Mouse (Mus musculus): ENCODE results near the gene Hs3st3b1. TPM values are rescaled to one million over a fixed set of nuclear protein-coding genes. Genes with fewer than 3 reads are reported as not detected.

Gene Hs3st3b1
- polyA plus RNA-seq, 1 experiment from 2014 or later: 0.78 TPM

DNA sequence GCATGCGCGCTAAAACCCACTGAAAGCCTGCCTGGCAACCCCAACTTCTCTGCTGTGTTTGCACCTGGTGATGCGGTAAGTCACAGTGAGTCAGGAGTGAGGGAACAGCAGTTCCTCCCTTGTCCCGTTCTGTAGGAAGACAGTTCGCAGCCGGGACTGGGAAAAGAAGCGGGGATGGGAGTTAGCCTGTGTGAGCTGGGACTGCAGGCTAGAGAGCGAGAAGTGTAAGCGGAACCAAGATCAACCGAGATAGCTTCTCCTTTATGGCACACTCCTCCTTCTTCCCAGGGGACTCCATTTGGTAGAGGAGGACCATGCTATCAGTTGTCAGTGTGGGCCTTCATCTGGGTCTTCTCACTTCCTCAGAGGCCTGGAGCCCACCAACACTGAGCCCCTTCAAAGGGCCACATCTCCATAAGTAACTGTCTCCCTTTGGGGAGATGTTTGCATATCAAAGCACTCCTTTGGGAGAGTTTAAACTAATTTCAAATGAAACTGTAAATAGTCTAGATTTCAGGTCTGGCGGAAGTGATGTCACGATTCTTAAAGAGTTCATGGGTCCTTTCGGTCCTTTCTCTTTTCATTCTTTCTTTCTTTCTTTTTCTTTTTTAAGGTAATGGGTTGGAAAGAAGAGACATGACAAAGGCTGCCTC is 24.1 kb downstream of the Hs3st3b1 start:
- H3K27me3 ChIP-seq (ENCODE audit: control insufficient read depth, insufficient read depth, low read depth, low read length): no peaks in the 10 kb centered on the region; the same call in 1 of the 2 replicates
- 80% methylated on average over 13 of the region's 13 CpGs for WGBS
- ATAC-seq (ENCODE audit: low read depth): no peak
- H3K4me1 ChIP-seq (replicated peaks; ENCODE audit: control insufficient read depth, insufficient read depth, low read length): no peaks in the 10 kb centered on the region
- H3K36me3 ChIP-seq (ENCODE audit: control insufficient read depth, insufficient read depth, low read length): no peaks in the 10 kb centered on the region
- H3K4me2 ChIP-seq (ENCODE audit: low read depth, low read length): no peak overlapping the region
- H3K9ac ChIP-seq (ENCODE audit: low read length): no peak overlapping the region
- no peaks in the 10 kb centered on the region for H3K9me3 ChIP-seq (ENCODE audit: control insufficient read depth, low read length)
- H3K4me3 ChIP-seq (ENCODE audit: low read length): no peak overlapping the region
- no peak overlapping the region for H3K27ac ChIP-seq (ENCODE audit: low read length)

DNA sequence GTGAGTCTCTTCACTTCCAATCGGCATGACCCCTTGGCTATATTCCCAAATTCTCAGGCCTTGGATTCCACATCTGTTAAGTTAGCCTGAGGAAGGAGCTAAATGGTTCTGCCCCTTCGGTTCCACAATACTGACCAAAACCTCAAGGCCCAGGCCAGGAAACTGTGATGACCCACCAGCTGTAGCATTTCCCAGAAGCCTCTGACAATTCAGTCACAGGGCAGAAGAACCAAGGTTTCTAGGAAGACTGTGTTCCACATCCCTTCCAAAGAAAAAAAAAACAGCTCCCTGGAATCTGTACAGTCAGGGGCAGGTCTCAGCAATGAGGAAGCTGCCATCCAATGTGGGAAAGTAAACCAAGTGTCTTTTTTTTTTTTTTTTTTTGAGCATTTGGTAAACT is 25.1 kb downstream of the Hs3st3b1 start:
- Histone ChIP-seq H3K9me3 (ENCODE audit: control insufficient read depth, low read length) (no peaks in the 10 kb centered on the region), H3K27ac (ENCODE audit: low read length) (no peak overlapping the region), H3K36me3 (ENCODE audit: control insufficient read depth, insufficient read depth, low read length) (no peaks in the 10 kb centered on the region), H3K4me3 (ENCODE audit: low read length) (no peak overlapping the region), H3K4me1 (replicated peaks; ENCODE audit: control insufficient read depth, insufficient read depth, low read length) (no peaks in the 10 kb centered on the region), H3K4me2 (ENCODE audit: low read depth, low read length) (no peak overlapping the region), H3K27me3 (ENCODE audit: control insufficient read depth, insufficient read depth, low read depth, low read length) (no peaks in the 10 kb centered on the region; the same call in 1 of the 2 replicates), H3K9ac (ENCODE audit: low read length) (no peak overlapping the region)
- 68% methylated on average over 2 of the region's 2 CpGs for WGBS
- no peak for ATAC-seq (ENCODE audit: low read depth)

DNA sequence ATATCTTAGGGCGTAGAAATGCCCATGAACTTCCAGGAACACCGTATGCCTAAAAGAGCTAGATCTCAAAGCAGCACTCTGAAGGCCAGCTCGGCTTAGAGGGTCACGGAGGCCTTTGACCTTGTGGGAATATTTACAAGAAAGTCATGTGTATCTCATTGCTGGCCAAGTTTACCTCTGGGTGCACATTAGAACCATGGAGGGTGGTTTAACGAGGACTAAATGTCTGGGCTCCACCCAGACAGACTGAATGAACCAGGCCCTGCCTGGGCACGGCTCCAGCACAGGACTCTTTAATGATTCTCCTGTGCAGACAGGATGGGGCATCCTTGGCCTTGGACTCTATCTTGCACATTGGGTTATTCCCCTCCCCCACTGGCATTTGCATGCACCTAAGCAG is 27.9 kb downstream of the Hs3st3b1 start:
- Histone ChIP-seq H3K27ac (ENCODE audit: low read length) (no peak overlapping the region), H3K36me3 (ENCODE audit: control insufficient read depth, insufficient read depth, low read length) (no peaks in the 10 kb centered on the region), H3K9me3 (ENCODE audit: control insufficient read depth, low read length) (no peaks in the 10 kb centered on the region), H3K4me1 (replicated peaks; ENCODE audit: control insufficient read depth, insufficient read depth, low read length) (no peaks in the 10 kb centered on the region), H3K27me3 (ENCODE audit: control insufficient read depth, insufficient read depth, low read depth, low read length) (no peaks in the 10 kb centered on the region), H3K4me3 (ENCODE audit: low read length) (no peak overlapping the region), H3K4me2 (ENCODE audit: low read depth, low read length) (no peak overlapping the region), H3K9ac (ENCODE audit: low read length) (no peak overlapping the region)
- 71% methylated on average over 6 of the region's 6 CpGs for WGBS
- no peak for ATAC-seq (ENCODE audit: low read depth)

DNA sequence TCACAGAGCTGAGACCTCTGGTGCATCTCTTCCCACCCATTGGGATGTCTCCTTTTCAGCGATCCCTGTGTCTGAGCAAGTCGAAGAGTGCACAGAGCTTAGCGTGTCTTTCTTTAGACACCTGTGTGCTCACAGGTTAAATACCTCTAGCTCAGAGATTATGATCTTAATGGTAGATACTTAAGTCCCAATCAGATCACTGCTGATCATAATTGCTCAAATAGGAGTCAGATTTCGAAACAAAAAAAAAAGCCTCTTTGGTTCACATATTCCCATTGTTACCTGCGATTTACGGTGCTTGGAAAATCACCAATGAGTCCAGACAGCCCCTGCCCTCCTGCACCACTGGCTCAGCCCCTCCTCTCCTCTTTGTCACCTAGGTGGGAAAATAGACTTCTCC is 28.5 kb downstream of the Hs3st3b1 start:
- no peak overlapping the region for H3K27ac ChIP-seq (ENCODE audit: low read length)
- H3K36me3 ChIP-seq (ENCODE audit: control insufficient read depth, insufficient read depth, low read length): no peaks in the 10 kb centered on the region
- no peaks in the 10 kb centered on the region for H3K9me3 ChIP-seq (ENCODE audit: control insufficient read depth, low read length)
- ATAC-seq (ENCODE audit: low read depth): no peak
- H3K9ac ChIP-seq (ENCODE audit: low read length): no peak overlapping the region
- no peak overlapping the region for H3K4me3 ChIP-seq (ENCODE audit: low read length)
- H3K4me1 ChIP-seq (replicated peaks; ENCODE audit: control insufficient read depth, insufficient read depth, low read length): no peaks in the 10 kb centered on the region
- no peak overlapping the region for H3K4me2 ChIP-seq (ENCODE audit: low read depth, low read length)
- WGBS: 85% methylated on average over 6 of the region's 6 CpGs
- H3K27me3 ChIP-seq (ENCODE audit: control insufficient read depth, insufficient read depth, low read depth, low read length): no peaks in the 10 kb centered on the region

DNA sequence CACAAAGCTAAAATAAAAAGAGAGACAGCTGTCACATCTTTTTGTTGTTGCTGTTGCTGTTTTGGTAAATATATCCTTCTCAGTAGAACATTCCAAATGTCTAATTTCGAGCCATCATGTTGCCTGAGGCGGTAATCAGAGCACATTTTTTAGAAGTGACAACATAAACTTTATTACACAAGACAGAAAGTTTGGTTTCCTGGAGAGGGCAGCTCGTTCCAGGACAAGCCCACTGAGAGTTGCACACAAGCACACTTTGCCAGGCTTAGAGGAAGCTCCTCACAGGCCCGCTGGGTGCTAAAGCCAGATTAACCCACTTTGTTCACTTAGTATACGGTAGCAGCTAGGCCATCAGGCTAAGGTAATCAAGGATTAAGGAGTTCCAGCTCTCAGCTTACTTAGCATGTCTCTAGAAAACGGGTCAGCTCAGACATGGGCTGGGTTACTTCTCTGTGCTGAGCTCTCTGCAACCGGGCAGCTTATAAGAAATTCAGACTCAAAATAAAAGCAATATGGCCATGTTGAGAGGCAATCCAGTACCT is 30.5 kb downstream of the Hs3st3b1 start:
- Histone ChIP-seq H3K4me2 (ENCODE audit: low read depth, low read length) (no peak overlapping the region), H3K27me3 (ENCODE audit: control insufficient read depth, insufficient read depth, low read depth, low read length) (no peaks in the 10 kb centered on the region), H3K27ac (ENCODE audit: low read length) (no peak overlapping the region), H3K9me3 (ENCODE audit: control insufficient read depth, low read length) (no peaks in the 10 kb centered on the region), H3K4me3 (ENCODE audit: low read length) (no peak overlapping the region), H3K36me3 (ENCODE audit: control insufficient read depth, insufficient read depth, low read length) (no peaks in the 10 kb centered on the region), H3K4me1 (replicated peaks; ENCODE audit: control insufficient read depth, insufficient read depth, low read length) (no peaks in the 10 kb centered on the region), H3K9ac (ENCODE audit: low read length) (no peak overlapping the region)
- ATAC-seq (ENCODE audit: low read depth): no peak
- 52% methylated on average over 7 of the region's 7 CpGs for WGBS

DNA sequence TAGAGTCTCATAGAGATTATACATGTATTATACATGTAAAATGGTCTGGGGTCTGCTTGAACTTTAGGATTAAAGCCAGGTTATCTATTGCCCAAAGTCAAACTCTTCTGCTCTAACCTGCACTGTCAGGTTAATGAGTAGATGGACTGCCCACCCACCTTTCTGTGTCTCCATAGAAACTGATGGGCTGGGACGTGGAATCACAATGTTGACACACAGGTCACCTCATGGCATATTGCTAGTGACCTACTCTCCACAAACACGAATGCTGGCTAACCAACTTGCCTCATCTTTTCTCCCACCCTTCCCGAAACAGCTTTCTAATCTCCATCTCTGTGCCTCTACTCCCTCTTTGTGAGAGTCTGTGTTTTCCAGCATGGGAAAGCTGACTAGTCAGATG is 38.7 kb downstream of the Hs3st3b1 start:
- ATAC-seq (ENCODE audit: low read depth): no peak
- Histone ChIP-seq H3K9me3 (ENCODE audit: control insufficient read depth, low read length) (no peaks in the 10 kb centered on the region), H3K36me3 (ENCODE audit: control insufficient read depth, insufficient read depth, low read length) (no peaks in the 10 kb centered on the region), H3K27ac (ENCODE audit: low read length) (no peak overlapping the region), H3K4me2 (ENCODE audit: low read depth, low read length) (no peak overlapping the region), H3K4me1 (replicated peaks; ENCODE audit: control insufficient read depth, insufficient read depth, low read length) (no peaks in the 10 kb centered on the region), H3K27me3 (ENCODE audit: control insufficient read depth, insufficient read depth, low read depth, low read length) (no peaks in the 10 kb centered on the region; the same call in 1 of the 2 replicates), H3K9ac (ENCODE audit: low read length) (no peak overlapping the region), H3K4me3 (ENCODE audit: low read length) (no peak overlapping the region)
- WGBS: 59% methylated on average over 3 of the region's 3 CpGs

DNA sequence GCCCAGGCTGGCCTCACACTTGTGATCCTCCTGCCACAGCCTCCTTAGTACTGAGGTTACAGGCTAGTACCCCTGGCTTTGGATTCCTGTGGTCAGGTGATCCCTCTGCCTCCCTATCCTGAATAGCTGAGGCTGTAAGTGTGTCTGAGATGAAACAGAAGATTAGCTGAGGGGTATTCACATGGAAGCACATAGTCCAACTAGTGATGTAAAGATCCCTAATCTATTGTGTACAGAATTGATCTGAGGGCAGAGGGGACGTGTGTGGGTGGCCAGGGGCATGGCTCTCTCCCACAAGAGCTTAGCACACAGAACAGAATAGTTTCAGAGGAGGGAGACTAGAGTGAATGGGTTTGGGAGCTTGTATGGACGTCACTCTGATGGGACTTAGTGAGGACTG is 41.8 kb downstream of the Hs3st3b1 start:
- 46% methylated on average over 2 of the region's 2 CpGs for WGBS
- H3K4me2 ChIP-seq (ENCODE audit: low read depth, low read length): no peak overlapping the region
- ATAC-seq (ENCODE audit: low read depth): no peak

DNA sequence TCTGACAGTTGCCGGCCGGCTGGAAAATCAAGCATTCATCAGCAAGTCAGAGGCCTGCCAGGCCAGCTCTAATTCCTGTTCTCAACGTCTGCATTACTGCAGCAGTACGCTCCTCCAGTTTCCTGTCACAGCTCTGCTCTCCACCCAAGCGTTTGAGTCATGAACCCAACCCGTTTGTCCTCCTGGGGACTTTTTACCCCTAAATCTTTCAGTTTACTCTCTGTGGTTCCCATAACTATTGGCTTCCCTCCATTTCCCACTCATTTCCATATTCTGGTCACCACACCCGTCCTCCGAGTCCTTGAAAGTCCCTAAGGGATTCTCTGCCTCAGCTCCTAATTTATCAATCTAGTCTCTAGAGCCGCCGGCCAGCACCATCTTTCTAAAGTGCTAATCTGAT is 42.8 kb downstream of the Hs3st3b1 start:
- no peaks in the 10 kb centered on the region for H3K4me1 ChIP-seq (replicated peaks; ENCODE audit: control insufficient read depth, insufficient read depth, low read length)
- WGBS: 43% methylated on average over 10 of the region's 10 CpGs
- no peak overlapping the region for H3K4me2 ChIP-seq (ENCODE audit: low read depth, low read length)
- no peak overlapping the region for H3K27ac ChIP-seq (ENCODE audit: low read length)
- ATAC-seq (ENCODE audit: low read depth): no peak
- no peaks in the 10 kb centered on the region for H3K36me3 ChIP-seq (ENCODE audit: control insufficient read depth, insufficient read depth, low read length)
- H3K9me3 ChIP-seq (ENCODE audit: control insufficient read depth, low read length): no peaks in the 10 kb centered on the region
- no peak overlapping the region for H3K9ac ChIP-seq (ENCODE audit: low read length)
- no peak overlapping the region for H3K4me3 ChIP-seq (ENCODE audit: low read length)
- H3K27me3 ChIP-seq (ENCODE audit: control insufficient read depth, insufficient read depth, low read depth, low read length): no peaks in the 10 kb centered on the region; the same call in 1 of the 2 replicates

More for the DNA sequence above, 41.8 kb downstream of the Hs3st3b1 start:
- H3K4me3 ChIP-seq (ENCODE audit: low read length): no peak overlapping the region
- no peak overlapping the region for H3K27ac ChIP-seq (ENCODE audit: low read length)
- no peaks in the 10 kb centered on the region for H3K4me1 ChIP-seq (replicated peaks; ENCODE audit: control insufficient read depth, insufficient read depth, low read length)
- H3K36me3 ChIP-seq (ENCODE audit: control insufficient read depth, insufficient read depth, low read length): no peaks in the 10 kb centered on the region
- H3K27me3 ChIP-seq (ENCODE audit: control insufficient read depth, insufficient read depth, low read depth, low read length): no peaks in the 10 kb centered on the region; the same call in 1 of the 2 replicates
- H3K9ac ChIP-seq (ENCODE audit: low read length): no peak overlapping the region
- H3K9me3 ChIP-seq (ENCODE audit: control insufficient read depth, low read length): no peaks in the 10 kb centered on the region

DNA sequence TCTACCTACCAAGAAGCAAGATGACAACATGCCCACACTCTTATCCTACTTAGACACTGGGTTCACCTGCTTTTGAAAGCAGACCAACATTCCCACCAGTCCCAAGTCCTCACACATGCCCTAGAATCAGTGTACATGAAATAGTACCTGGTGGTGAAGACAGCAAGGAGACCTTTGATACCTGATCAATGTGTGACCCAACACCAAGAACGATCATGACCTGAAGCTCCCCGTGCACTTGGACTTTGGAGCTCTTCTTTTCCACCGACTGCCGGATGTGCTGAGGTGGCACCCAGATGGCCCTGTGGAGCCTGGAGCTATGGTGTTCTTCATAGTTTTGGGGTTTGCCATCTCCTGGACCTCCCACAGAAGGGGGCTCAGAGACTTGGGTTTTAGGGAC is 43.5 kb downstream of the Hs3st3b1 start:
- H3K27me3 ChIP-seq (ENCODE audit: control insufficient read depth, insufficient read depth, low read depth, low read length): no peaks in the 10 kb centered on the region; the same call in 1 of the 2 replicates
- H3K4me3 ChIP-seq (ENCODE audit: low read length): no peak overlapping the region
- H3K4me2 ChIP-seq (ENCODE audit: low read depth, low read length): no peak overlapping the region
- no peaks in the 10 kb centered on the region for H3K4me1 ChIP-seq (replicated peaks; ENCODE audit: control insufficient read depth, insufficient read depth, low read length)
- ATAC-seq (ENCODE audit: low read depth): no peak
- H3K36me3 ChIP-seq (ENCODE audit: control insufficient read depth, insufficient read depth, low read length): no peaks in the 10 kb centered on the region
- no peak overlapping the region for H3K27ac ChIP-seq (ENCODE audit: low read length)
- 95% methylated on average over 4 of the region's 4 CpGs for WGBS
- H3K9ac ChIP-seq (ENCODE audit: low read length): no peak overlapping the region
- H3K9me3 ChIP-seq (ENCODE audit: control insufficient read depth, low read length): no peaks in the 10 kb centered on the region
